Mouse (Mus musculus) heart, postnatal 0 days (tissue): ENCODE results near the gene Spata9. TPM values are rescaled to one million over a fixed set of nuclear protein-coding genes. Genes with fewer than 3 reads are reported as not detected.

ENCODE experiments used
- ATAC-seq: fragments of 200-750 bp; cut with Nextera tagmentation; 2 replicates; pipeline ENCODE4 v1.8.0; 2017; ENCODE audit warnings: low read depth, moderate number of reproducible peaks, moderate library complexity; ENCODE audit not compliant: insufficient read depth
- DNase-seq: peaks from one replicate; pipeline ENCODE4 v3.0.0-alpha.2; 2016; ENCODE audit warnings: low spot score
- H3K27ac ChIP-seq: fragments of 300-500 bp; sonication (generic); 2 replicates; pipeline ENCODE4 v1.5.1; 2014; ENCODE audit warnings: low read depth, mild to moderate bottlenecking
- H3K27me3 ChIP-seq: fragments of 300-500 bp; sonication (generic); 2 replicates; pipeline ENCODE4 v1.6.1; 2014; ENCODE audit warnings: low read length, mixed read lengths; ENCODE audit not compliant: control insufficient read depth, insufficient read depth
- H3K36me3 ChIP-seq: fragments of 300-500 bp; sonication (generic); replicated peaks from 2 replicates; pipeline ENCODE4 v1.6.1; 2014; ENCODE audit warnings: low read length, mixed read lengths; ENCODE audit not compliant: control insufficient read depth, insufficient read depth
- H3K4me1 ChIP-seq: fragments of 300-500 bp; sonication (generic); 2 replicates; pipeline ENCODE4 v1.6.1; 2014; ENCODE audit warnings: antibody characterized with exemption; ENCODE audit not compliant: control insufficient read depth, insufficient read depth
- H3K4me2 ChIP-seq: fragments of 300-500 bp; sonication (generic); 2 replicates; pipeline ENCODE4 v1.6.1; 2014; ENCODE audit warnings: low read depth, mild to moderate bottlenecking, low read length, moderate library complexity
- H3K4me3 ChIP-seq: fragments of 300-500 bp; sonication (generic); 2 replicates; pipeline ENCODE4 v1.5.1; 2014; ENCODE audit warnings: low read depth, low read length
- H3K9ac ChIP-seq: fragments of 300-500 bp; sonication (generic); replicated peaks from 2 replicates; pipeline ENCODE4 v1.6.1; 2014; ENCODE audit warnings: low read depth, low read length, mixed read lengths
- H3K9me3 ChIP-seq: fragments of 300-500 bp; sonication (generic); replicated peaks from 2 replicates; pipeline ENCODE4 v1.6.1; 2016; ENCODE audit warnings: low read length; ENCODE audit not compliant: control insufficient read depth
- CTCF ChIP-seq: IDR thresholded peaks from 2 replicates; pipeline ENCODE4 v1.5.1; 2016; ENCODE audit warnings: antibody characterized with exemption, control low read depth, low read depth
- EP300 ChIP-seq: IDR thresholded peaks from 2 replicates; pipeline ENCODE4 v1.6.1; 2016; ENCODE audit warnings: antibody characterized with exemption, low read depth
- WGBS: fragments of 180-500 bp; shearing (Covaris S2); extraction: QIAGEN DNeasy Blood & Tissue Kit; methylation state at CpG from one replicate; pipeline ENCODE4 v1.1.7; 2014; 5-methylcytosine and 5-hydroxymethylcytosine counted together
- polyA plus RNA-seq: library from polyadenylated mRNA; unstranded; fragments of >200 nt; fragmentation: Nextera tagmentation; extraction: Ambion mirVana; gene quantifications from 2 replicates; pipeline ENCODE4 v1.2.1, GENCODE M21; 2015
- total RNA-seq: library from RNA; depleted of rRNA; stranded (reverse); fragments of >200 nt; gene quantifications from 2 replicates; pipeline ENCODE4 v1.2.3, GENCODE M21; 2014; ENCODE audit warnings: low replicate concordance; rRNA removed

Spata9 gene
- total and polyA plus RNA-seq, 2 experiments from 2014 or later: 0.52 TPM; not detected in 1

- Histone ChIP-seq H3K4me2 (no peak overlapping the region), H3K27me3 (no peaks in the 10 kb centered on the region), H3K36me3 (no peaks in the 10 kb centered on the region), H3K4me1 (0 out of 2 replicates have a peak, but pooled peaks cover 3% of the 10 kb centered on the region), H3K9ac (no peak overlapping the region), H3K4me3 (no peak overlapping the region), H3K27ac (no peak overlapping the region), H3K9me3 (no peaks in the 10 kb centered on the region)
- 89% methylated on average over 2 of the region's 2 CpGs for WGBS
- ATAC-seq (no peak), DNase-seq (no peak)
- peak; percentile 35 for TF ChIP-seq CTCF
- no peak for TF ChIP-seq EP300
Observed at GRCm38 (mm10) chr13:76021782-76022181, 54.8 kb downstream of the Spata9 start.

GRCm38 (mm10) chr13:76024588-76024987 lies 57.6 kb downstream of the Spata9 start:
- TF ChIP-seq CTCF (no peak), EP300 (no peak)
- WGBS: 52% methylated on average over 3 of the region's 3 CpGs
- H3K9me3 ChIP-seq: no peaks in the 10 kb centered on the region
- no peak overlapping the region for H3K27ac ChIP-seq
- H3K36me3 ChIP-seq: no peaks in the 10 kb centered on the region
- no peak for ATAC-seq
- no peaks in the 10 kb centered on the region for H3K27me3 ChIP-seq
- no peak for DNase-seq
- no peak overlapping the region for H3K4me3 ChIP-seq
- no peak overlapping the region for H3K9ac ChIP-seq
- H3K4me2 ChIP-seq: no peak overlapping the region
- H3K4me1 ChIP-seq: no peaks in the 10 kb centered on the region

GRCm38 (mm10) chr13:76042455-76042854 lies 75.5 kb downstream of the Spata9 start:
- Histone ChIP-seq H3K4me3 (no peak overlapping the region), H3K4me1 (no peaks in the 10 kb centered on the region), H3K9ac (no peak overlapping the region), H3K9me3 (no peaks in the 10 kb centered on the region), H3K27me3 (no peaks in the 10 kb centered on the region), H3K36me3 (no peaks in the 10 kb centered on the region), H3K4me2 (no peak overlapping the region), H3K27ac (no peak overlapping the region)
- ATAC-seq (no peak), DNase-seq (no peak)
- TF ChIP-seq CTCF (no peak), EP300 (no peak)
- WGBS: 56% methylated on average over 1 of the region's 1 CpGs

GRCm38 (mm10) chr13:76044971-76045370 lies 78.0 kb downstream of the Spata9 start:
- H3K9ac ChIP-seq: no peak overlapping the region
- 0 out of 2 replicates have a peak, but pooled peaks cover under 1% of the 10 kb centered on the region for H3K9me3 ChIP-seq
- H3K4me3 ChIP-seq: no peak overlapping the region
- no peaks in the 10 kb centered on the region for H3K27me3 ChIP-seq
- ATAC-seq (no peak), DNase-seq (no peak)
- no peak overlapping the region for H3K4me2 ChIP-seq
- no peak for TF ChIP-seq EP300
- TF ChIP-seq CTCF: no peak
- no peaks in the 10 kb centered on the region for H3K4me1 ChIP-seq
- H3K36me3 ChIP-seq: no peaks in the 10 kb centered on the region
- H3K27ac ChIP-seq: no peak overlapping the region

Other genes starting within 250 kb of the Spata9 start
- 105 and 107 TPM in 2 replicates for gene Glrx, start 127.3 kb upstream of the Spata9 start, total RNA-seq
- 156 and 160 TPM in 2 replicates for gene Glrx, start 127.3 kb upstream of the Spata9 start, polyA plus RNA-seq
- gene Rhobtb3, start 23.2 kb upstream of the Spata9 start, total RNA-seq: 27.1 and 29.8 TPM in 2 replicates
- gene Rhobtb3, start 23.2 kb upstream of the Spata9 start, polyA plus RNA-seq: 12.9 and 13.7 TPM in 2 replicates
- 4.1 and 16.0 TPM in 2 replicates for gene Rfesd, start 51.6 kb downstream of the Spata9 start, total RNA-seq
- gene Rfesd, start 51.6 kb downstream of the Spata9 start, polyA plus RNA-seq: 17.0 and 18.9 TPM in 2 replicates
- gene Gpr150, start 89.8 kb downstream of the Spata9 start, total RNA-seq: not detected in 2 replicates
- gene Gpr150, start 89.8 kb downstream of the Spata9 start, polyA plus RNA-seq: 0.07 TPM in 1 of 2 replicates, not detected in the other
- gene Arsk, start 131.5 kb downstream of the Spata9 start, total RNA-seq: 1.4 and 2.9 TPM in 2 replicates
- gene Arsk, start 131.5 kb downstream of the Spata9 start, polyA plus RNA-seq: 2.4 and 2.7 TPM in 2 replicates
- 10.5 and 21.5 TPM in 2 replicates for gene Ttc37, start 131.6 kb downstream of the Spata9 start, total RNA-seq
- gene Ttc37, start 131.6 kb downstream of the Spata9 start, polyA plus RNA-seq: 3.9 and 4.0 TPM in 2 replicates